Mouse (Mus musculus) stomach, postnatal 0 days (tissue): Measurements from ENCODE around the gene Erlec1. TPM values are rescaled to one million over a fixed set of nuclear protein-coding genes. Genes with fewer than 3 reads are reported as not detected.

Experiments
- ATAC-seq: fragments of 200-750 bp; cut with Nextera tagmentation; 2 replicates; pipeline ENCODE4 v1.8.0; 2017; ENCODE audit not compliant: low FRiP score, low TSS enrichment
- DNase-seq: peaks from one replicate; pipeline ENCODE4 v3.0.0-alpha.2; 2016; ENCODE audit warnings: low spot score
- H3K27ac ChIP-seq: fragments of 300-500 bp; sonication (generic); replicated peaks from 2 replicates; pipeline ENCODE4 v1.5.1; 2014; ENCODE audit warnings: mild to moderate bottlenecking, control low read depth
- H3K27me3 ChIP-seq: fragments of 300-500 bp; sonication (generic); 2 replicates; pipeline ENCODE4 v1.6.1; 2014; ENCODE audit warnings: low read length; ENCODE audit not compliant: control insufficient read depth, insufficient read depth
- H3K36me3 ChIP-seq: fragments of 300-500 bp; sonication (generic); 2 replicates; pipeline ENCODE4 v1.6.1; 2014; ENCODE audit warnings: low read length, mixed read lengths; ENCODE audit not compliant: control insufficient read depth, insufficient read depth
- H3K4me1 ChIP-seq: fragments of 300-500 bp; sonication (generic); replicated peaks from 2 replicates; pipeline ENCODE4 v1.6.1; 2014; ENCODE audit warnings: antibody characterized with exemption; ENCODE audit not compliant: control insufficient read depth, insufficient read depth
- H3K4me2 ChIP-seq: fragments of 300-500 bp; sonication (generic); replicated peaks from 2 replicates; pipeline ENCODE4 v1.6.1; 2014; ENCODE audit warnings: low read depth, mild to moderate bottlenecking, control low read depth, moderate library complexity
- H3K4me3 ChIP-seq: fragments of 300-500 bp; sonication (generic); 2 replicates; pipeline ENCODE4 v1.5.1; 2014; ENCODE audit warnings: low read depth, low read length, control low read depth
- H3K9ac ChIP-seq: fragments of 300-500 bp; sonication (generic); 2 replicates; pipeline ENCODE4 v1.6.1; 2014; ENCODE audit warnings: mild to moderate bottlenecking, low read length, control low read depth, mixed read lengths
- H3K9me3 ChIP-seq: fragments of 300-500 bp; sonication (generic); 2 replicates; pipeline ENCODE4 v1.6.1; 2016; ENCODE audit warnings: low read length; ENCODE audit not compliant: control insufficient read depth
- CTCF ChIP-seq: IDR thresholded peaks from 2 replicates; pipeline ENCODE4 v1.5.1; 2016; ENCODE audit warnings: antibody characterized with exemption, low read depth, mild to moderate bottlenecking, moderate library complexity
- EP300 ChIP-seq: optimal IDR thresholded peaks from 2 replicates; pipeline ENCODE3; 2016; ENCODE audit warnings: antibody characterized with exemption
- WGBS: fragments of 180-500 bp; shearing (Covaris S2); extraction: QIAGEN DNeasy Blood & Tissue Kit; methylation state at CpG from one replicate; pipeline ENCODE4 v1.1.7; 2014; 5-methylcytosine and 5-hydroxymethylcytosine counted together
- polyA plus RNA-seq: library from polyadenylated mRNA; unstranded; fragments of >200 nt; fragmentation: Nextera tagmentation; extraction: Ambion mirVana; gene quantifications from 2 replicates; pipeline ENCODE4 v1.2.1, GENCODE M21; 2015

The Erlec1 gene
- polyA plus RNA-seq: 11.4 and 12.1 TPM in 2 replicates

GRCm38 (mm10) chr11:30954279-30954725 lies at the start of gene Erlec1:
Gene Erlec1 (minus strand): TSS chr11:30954335.
- no peaks in the 10 kb centered on the region for H3K27me3 ChIP-seq
- H3K36me3 ChIP-seq: 0 out of 2 replicates have a peak, but pooled peaks cover 3% of the 10 kb centered on the region
- DNase-seq (peak; percentile 90), ATAC-seq (peak; percentile 99)
- under 1% methylated on average over 40 of the region's 40 CpGs for WGBS
- H3K9me3 ChIP-seq: no peaks in the 10 kb centered on the region
- no peaks in the 10 kb centered on the region for H3K4me1 ChIP-seq
- H3K9ac ChIP-seq: peak within 1 kb of the TSS; percentile 80
- H3K27ac ChIP-seq: peak within 1 kb of the TSS; percentile 89
- H3K4me2 ChIP-seq: peak within 1 kb of the TSS; percentile 69
- peak within 1 kb of the TSS; percentile 78 for H3K4me3 ChIP-seq
- TF ChIP-seq CTCF (peak; percentile 46), EP300 (no peak)

GRCm38 (mm10) chr11:31001169-31001908 lies 47.2 kb upstream of the Erlec1 start:
- Histone ChIP-seq H3K27ac (no peak overlapping the region), H3K4me3 (no peak overlapping the region), H3K27me3 (no peaks in the 10 kb centered on the region), H3K9ac (no peak overlapping the region), H3K9me3 (no peaks in the 10 kb centered on the region), H3K4me1 (no peaks in the 10 kb centered on the region), H3K4me2 (no peak overlapping the region), H3K36me3 (no peaks in the 10 kb centered on the region)
- ATAC-seq (peak; percentile 95), DNase-seq (peak; percentile 40)
- TF ChIP-seq CTCF (no peak), EP300 (no peak)
- WGBS: 64% methylated on average over 4 of the region's 4 CpGs

- no peak for ATAC-seq
- 85% methylated on average over 2 of the region's 2 CpGs for WGBS
- no peaks in the 10 kb centered on the region for H3K4me1 ChIP-seq
Measured at GRCm38 (mm10) chr11:31000028-31000427, 45.9 kb upstream of the Erlec1 start.

GRCm38 (mm10) chr11:30998704-30999103 lies 44.6 kb upstream of the Erlec1 start:
- 78% methylated on average over 2 of the region's 2 CpGs for WGBS
- Histone ChIP-seq H3K27me3 (no peaks in the 10 kb centered on the region), H3K4me1 (no peaks in the 10 kb centered on the region), H3K4me2 (no peak overlapping the region), H3K4me3 (no peak overlapping the region), H3K9ac (no peak overlapping the region), H3K27ac (no peak overlapping the region), H3K9me3 (no peaks in the 10 kb centered on the region), H3K36me3 (no peaks in the 10 kb centered on the region)
- no peak for TF ChIP-seq EP300
- no peak for TF ChIP-seq CTCF
- ATAC-seq (no peak), DNase-seq (no peak)

More at GRCm38 (mm10) chr11:31000028-31000427, 45.9 kb upstream of the Erlec1 start:
- Histone ChIP-seq H3K36me3 (no peaks in the 10 kb centered on the region), H3K27me3 (no peaks in the 10 kb centered on the region), H3K9ac (no peak overlapping the region), H3K9me3 (no peaks in the 10 kb centered on the region), H3K27ac (no peak overlapping the region), H3K4me2 (no peak overlapping the region), H3K4me3 (no peak overlapping the region)
- no peak for DNase-seq
- no peak for TF ChIP-seq EP300
- TF ChIP-seq CTCF: no peak

GRCm38 (mm10) chr11:30998199-30998598 lies 44.1 kb upstream of the Erlec1 start:
- H3K9ac ChIP-seq: no peak overlapping the region
- DNase-seq (no peak), ATAC-seq (no peak)
- H3K36me3 ChIP-seq: no peaks in the 10 kb centered on the region
- no peaks in the 10 kb centered on the region for H3K4me1 ChIP-seq
- no peak overlapping the region for H3K4me2 ChIP-seq
- 92% methylated on average over 5 of the region's 5 CpGs for WGBS
- no peak overlapping the region for H3K27ac ChIP-seq
- no peak overlapping the region for H3K4me3 ChIP-seq
- H3K27me3 ChIP-seq: no peaks in the 10 kb centered on the region
- no peak for TF ChIP-seq EP300
- no peak for TF ChIP-seq CTCF
- H3K9me3 ChIP-seq: no peaks in the 10 kb centered on the region

DNA sequence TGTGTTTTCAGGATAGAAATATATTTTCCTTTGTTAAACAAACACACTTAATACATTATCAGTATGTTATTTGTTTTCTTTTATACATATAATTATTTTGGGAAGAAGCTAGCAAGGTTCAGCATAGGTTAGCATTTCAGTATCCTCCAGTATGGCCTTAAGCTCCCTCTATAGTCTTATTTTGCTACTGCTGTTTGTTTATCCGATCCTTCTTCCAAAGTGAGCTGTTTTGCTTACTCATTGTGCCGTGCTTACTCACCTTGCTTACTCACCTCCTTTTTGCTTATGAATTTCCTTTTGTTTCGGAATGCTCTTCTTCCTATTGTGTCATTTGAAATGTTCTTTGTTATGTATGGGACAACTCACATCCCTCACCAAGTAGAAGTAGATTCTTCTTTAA lies 42.5 kb upstream of the Erlec1 start:
- Histone ChIP-seq H3K4me2 (no peak overlapping the region), H3K9ac (no peak overlapping the region), H3K27ac (no peak overlapping the region), H3K27me3 (no peaks in the 10 kb centered on the region), H3K36me3 (no peaks in the 10 kb centered on the region), H3K4me3 (no peak overlapping the region), H3K4me1 (no peaks in the 10 kb centered on the region), H3K9me3 (no peaks in the 10 kb centered on the region)
- TF ChIP-seq CTCF (no peak), EP300 (no peak)
- ATAC-seq: no peak
- no peak for DNase-seq
- WGBS: 83% methylated on average over 3 of the region's 3 CpGs
